Mouse (Mus musculus): ENCODE results near the gene Ercc6.

- no peak for TF ChIP-seq CTCF (IDR thresholded peaks at IDR 0.05; ENCODE audit: low read depth)
- TF ChIP-seq EP300 (optimal IDR thresholded peaks at IDR 0.05) = no peak
Measured at GRCm38 (mm10) chr14:32532381-32533147, 19.2 kb downstream of the Ercc6 start.

All from stomach, postnatal 0 days (tissue).